Mouse (Mus musculus) heart, postnatal 0 days (tissue): Measurements from ENCODE around the gene Tshz2.

Source experiments
- CTCF ChIP-seq: IDR thresholded peaks from 2 replicates; pipeline ENCODE4 v1.5.1; 2016; ENCODE audit warnings: antibody characterized with exemption, control low read depth, low read depth
- EP300 ChIP-seq: IDR thresholded peaks from 2 replicates; pipeline ENCODE4 v1.6.1; 2016; ENCODE audit warnings: antibody characterized with exemption, low read depth

DNA sequence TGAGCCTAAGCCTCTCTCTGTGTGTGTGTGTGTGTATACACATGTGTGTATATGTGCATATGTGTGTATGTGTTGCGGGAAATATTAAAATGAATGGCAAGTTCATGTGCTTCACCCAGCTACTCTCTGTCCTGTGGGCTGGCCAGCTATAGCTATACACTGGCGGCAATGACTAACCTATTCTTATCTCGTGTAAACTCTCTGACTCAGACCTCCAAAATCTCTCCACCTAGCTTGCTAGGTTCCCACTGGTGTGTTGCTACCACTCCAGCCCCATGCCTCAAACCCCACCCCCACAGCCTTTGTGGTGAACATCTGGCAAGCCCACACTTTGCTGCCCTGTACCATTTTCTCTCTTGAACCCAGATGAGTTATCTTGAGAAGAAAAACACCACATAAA, 46.1 kb upstream of the Tshz2 start:
- TF ChIP-seq EP300 (no peak), CTCF (no peak)
